Mouse (Mus musculus): ENCODE results near the gene Slc30a5. TPM values are rescaled to one million over a fixed set of nuclear protein-coding genes. Genes with fewer than 3 reads are reported as not detected.
A peak's percentile ranks its signal among the peaks of the same experiment; 100 is the strongest.

Slc30a5 gene
- polyA plus RNA-seq, 1 experiment: 23.2 TPM

DNA sequence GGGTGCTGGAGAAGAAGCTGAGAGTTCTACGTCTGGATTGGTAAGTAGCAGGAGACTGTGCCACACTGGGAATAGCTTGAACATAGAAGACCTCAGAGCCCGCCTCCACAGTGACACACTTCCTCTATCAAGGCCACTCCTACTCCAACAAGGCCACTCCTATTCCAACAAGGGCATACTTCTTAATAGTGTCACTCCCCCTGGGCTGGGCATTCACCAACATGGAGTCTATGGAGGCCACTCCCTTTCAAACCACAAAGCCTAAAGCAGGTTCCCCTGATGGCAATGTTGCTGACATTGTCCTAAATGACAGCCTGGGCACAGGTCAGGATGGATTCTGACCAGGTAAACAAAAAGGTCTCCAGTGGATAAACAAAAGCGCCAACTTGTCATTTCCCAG is 15.9 kb upstream of the Slc30a5 start:
- Histone ChIP-seq H3K4me1 (ENCODE audit: control insufficient read depth, insufficient read depth, low read length) (no peaks in the 10 kb centered on the region), H3K27ac (ENCODE audit: control insufficient read depth, insufficient read depth, low read depth, low read length, poor library complexity) (no peak overlapping the region), H3K4me3 (replicated peaks; ENCODE audit: control insufficient read depth, low read depth, low read length) (no peak overlapping the region)
- WGBS: 85% methylated on average over 3 of the region's 3 CpGs
- TF ChIP-seq CTCF (IDR thresholded peaks at IDR 0.05; ENCODE audit: control insufficient read depth, insufficient read depth, low read length) (no peak), POLR2A (IDR thresholded peaks at IDR 0.05; ENCODE audit: borderline replicate concordance, control insufficient read depth, low read depth, low read length) (no peak)

DNA sequence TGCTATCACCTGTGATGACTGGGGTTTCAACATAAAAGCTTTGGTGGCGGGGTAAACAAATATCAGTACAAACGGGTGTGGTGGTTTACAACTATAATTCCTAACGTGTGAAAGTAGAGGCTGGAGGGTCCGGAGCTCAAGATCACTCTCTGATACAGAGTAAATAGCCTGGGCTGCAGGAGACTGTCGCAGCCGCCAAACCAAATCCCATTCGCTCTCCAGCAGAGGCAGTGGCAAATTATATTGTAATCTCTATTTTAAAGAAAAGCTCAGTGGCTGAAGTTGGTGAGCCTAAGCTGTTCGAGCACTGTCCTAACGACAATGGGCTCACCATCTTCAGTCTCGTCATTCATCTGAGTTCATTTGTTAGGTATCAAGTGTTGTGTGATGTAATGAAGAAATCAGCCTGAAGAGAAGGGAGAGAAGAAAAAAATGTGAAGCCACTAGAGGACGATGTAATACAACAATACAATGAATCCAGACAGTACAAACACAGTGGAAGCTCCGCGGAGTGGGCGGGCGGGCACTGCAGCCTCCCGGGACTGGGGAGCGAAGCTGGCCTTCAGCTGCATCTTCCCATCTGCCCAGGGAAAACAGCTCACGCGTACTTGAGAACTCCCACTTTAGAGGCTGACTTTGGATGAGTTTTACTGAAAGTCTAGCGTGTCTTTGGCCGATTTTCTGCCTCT is 13.8 kb upstream of the Slc30a5 start:
- no peak overlapping the region for H3K4me3 ChIP-seq (replicated peaks; ENCODE audit: control insufficient read depth, low read depth, low read length)
- 76% methylated on average over 21 of the region's 21 CpGs for WGBS
- TF ChIP-seq CTCF (IDR thresholded peaks at IDR 0.05; ENCODE audit: control insufficient read depth, insufficient read depth, low read length) (no peak), POLR2A (IDR thresholded peaks at IDR 0.05; ENCODE audit: borderline replicate concordance, control insufficient read depth, low read depth, low read length) (no peak)
- no peaks in the 10 kb centered on the region for H3K4me1 ChIP-seq (ENCODE audit: control insufficient read depth, insufficient read depth, low read length)
- no peak overlapping the region for H3K27ac ChIP-seq (ENCODE audit: control insufficient read depth, insufficient read depth, low read depth, low read length, poor library complexity)

DNA sequence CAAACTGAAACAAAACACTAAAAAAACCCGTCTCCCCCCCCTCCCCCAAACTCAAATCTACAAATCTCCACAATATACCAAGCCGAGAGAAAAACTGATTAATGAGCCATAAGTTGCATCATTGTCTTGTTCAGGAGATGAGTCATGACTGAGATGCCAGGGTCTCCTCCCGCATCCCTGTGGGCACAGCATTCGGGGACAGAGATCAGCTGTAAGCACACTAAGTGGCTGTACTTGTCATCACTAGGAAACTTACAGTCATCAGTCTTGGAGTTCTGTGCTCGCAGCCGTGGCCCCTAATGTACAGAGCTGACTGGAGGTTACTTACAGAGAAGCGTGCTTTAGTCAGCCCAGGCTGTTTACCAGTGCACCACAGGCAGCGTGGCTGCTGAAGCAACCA is 13.0 kb upstream of the Slc30a5 start:
- TF ChIP-seq POLR2A (IDR thresholded peaks at IDR 0.05; ENCODE audit: borderline replicate concordance, control insufficient read depth, low read depth, low read length): no peak
- no peak for TF ChIP-seq CTCF (IDR thresholded peaks at IDR 0.05; ENCODE audit: control insufficient read depth, insufficient read depth, low read length)
- no peak overlapping the region for H3K4me3 ChIP-seq (replicated peaks; ENCODE audit: control insufficient read depth, low read depth, low read length)
- 72% methylated on average over 8 of the region's 8 CpGs for WGBS
- no peaks in the 10 kb centered on the region for H3K4me1 ChIP-seq (ENCODE audit: control insufficient read depth, insufficient read depth, low read length)
- no peak overlapping the region for H3K27ac ChIP-seq (ENCODE audit: control insufficient read depth, insufficient read depth, low read depth, low read length, poor library complexity)

DNA sequence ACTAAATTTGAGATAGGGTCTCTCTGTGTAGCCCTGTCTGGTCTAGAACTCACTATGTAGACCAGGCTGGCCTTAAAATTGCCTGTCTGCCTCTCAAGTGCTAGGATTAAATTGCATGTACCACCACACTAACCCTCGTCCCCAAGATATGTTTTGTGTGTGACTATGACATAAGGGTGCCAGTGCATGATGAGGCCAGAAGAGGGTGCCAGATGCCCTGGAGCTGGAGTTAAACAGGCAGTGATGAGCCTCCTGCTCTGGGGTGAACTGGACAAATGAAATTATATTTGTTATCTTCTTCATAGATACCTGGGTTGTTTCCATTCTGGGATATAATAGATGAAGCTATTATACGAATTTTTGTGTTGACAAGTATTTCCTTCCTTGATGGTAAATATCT is 10.7 kb upstream of the Slc30a5 start:
- whole genome bisulfite sequencing: 56% methylated on average over 2 of the region's 2 CpGs
- Histone ChIP-seq H3K4me1 (ENCODE audit: control insufficient read depth, insufficient read depth, low read length) (no peaks in the 10 kb centered on the region), H3K27ac (ENCODE audit: control insufficient read depth, insufficient read depth, low read depth, low read length, poor library complexity) (no peak overlapping the region), H3K4me3 (replicated peaks; ENCODE audit: control insufficient read depth, low read depth, low read length) (no peak overlapping the region)
- TF ChIP-seq CTCF (IDR thresholded peaks at IDR 0.05; ENCODE audit: control insufficient read depth, insufficient read depth, low read length): peak; percentile 48; the same call in 1 of the 2 replicates
- no peak for TF ChIP-seq POLR2A (IDR thresholded peaks at IDR 0.05; ENCODE audit: borderline replicate concordance, control insufficient read depth, low read depth, low read length)

DNA sequence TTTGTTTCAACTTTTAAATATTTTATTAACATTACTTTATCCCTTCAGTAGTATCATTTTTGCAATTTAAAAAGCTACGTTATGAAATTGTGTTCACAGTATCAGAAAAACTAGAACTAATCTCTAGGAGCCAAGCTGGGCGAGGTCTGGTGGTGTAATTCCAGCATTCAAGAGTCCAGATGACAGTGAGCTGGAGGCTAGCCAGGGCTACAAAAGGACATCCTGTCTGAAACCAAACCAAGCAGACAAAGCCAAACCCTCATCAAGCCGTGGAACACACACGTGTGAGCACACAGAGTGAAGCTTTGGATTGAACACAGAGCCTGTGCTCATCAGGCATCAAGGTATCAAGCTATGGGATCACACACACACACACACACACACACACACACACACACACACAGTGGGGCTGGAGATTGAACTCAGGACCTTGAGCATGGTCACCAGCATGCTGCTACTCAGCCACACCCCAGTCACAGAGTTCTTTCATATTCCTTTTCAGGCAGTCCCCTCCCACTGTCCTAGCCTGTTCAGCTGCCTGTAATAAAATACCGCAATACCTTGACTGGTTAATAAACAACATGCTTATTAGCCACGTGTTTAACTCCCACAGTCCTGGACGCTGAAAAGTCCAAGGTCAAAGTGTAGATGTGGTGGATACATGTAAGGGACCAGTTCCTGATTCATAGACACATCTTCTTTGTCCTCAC is 9.9 kb upstream of the Slc30a5 start:
- 36% methylated on average over 7 of the region's 7 CpGs for WGBS
- Histone ChIP-seq H3K27ac (ENCODE audit: control insufficient read depth, insufficient read depth, low read depth, low read length, poor library complexity) (no peak overlapping the region), H3K4me3 (replicated peaks; ENCODE audit: control insufficient read depth, low read depth, low read length) (no peak overlapping the region), H3K4me1 (ENCODE audit: control insufficient read depth, insufficient read depth, low read length) (no peaks in the 10 kb centered on the region)
- TF ChIP-seq POLR2A (IDR thresholded peaks at IDR 0.05; ENCODE audit: borderline replicate concordance, control insufficient read depth, low read depth, low read length) (no peak), CTCF (IDR thresholded peaks at IDR 0.05; ENCODE audit: control insufficient read depth, insufficient read depth, low read length) (no peak)

DNA sequence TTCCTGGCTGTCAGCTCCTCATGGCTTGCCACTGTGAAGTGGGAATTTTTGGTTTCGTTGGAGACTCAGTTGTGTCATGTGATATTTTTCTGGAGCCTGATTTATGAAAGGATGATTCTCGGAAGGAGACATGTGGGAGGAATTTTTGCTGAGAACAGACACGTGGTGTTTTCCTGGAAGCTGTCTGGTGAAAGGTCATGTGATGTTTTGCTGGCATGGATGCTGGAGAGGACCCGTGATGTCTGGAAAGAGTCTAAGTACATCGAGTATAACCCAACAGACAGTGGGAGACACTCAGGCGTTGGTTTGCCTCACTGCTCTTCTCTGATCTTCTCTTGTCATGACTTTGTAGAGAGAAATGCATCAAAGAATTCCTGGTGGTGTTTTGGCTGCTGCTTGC is 8.5 kb upstream of the Slc30a5 start:
- no peak for TF ChIP-seq POLR2A (IDR thresholded peaks at IDR 0.05; ENCODE audit: borderline replicate concordance, control insufficient read depth, low read depth, low read length)
- no peak for TF ChIP-seq CTCF (IDR thresholded peaks at IDR 0.05; ENCODE audit: control insufficient read depth, insufficient read depth, low read length)
- WGBS: 83% methylated on average over 6 of the region's 6 CpGs
- no peak overlapping the region for H3K4me3 ChIP-seq (replicated peaks; ENCODE audit: control insufficient read depth, low read depth, low read length)
- H3K4me1 ChIP-seq (ENCODE audit: control insufficient read depth, insufficient read depth, low read length): no peaks in the 10 kb centered on the region
- no peak overlapping the region for H3K27ac ChIP-seq (ENCODE audit: control insufficient read depth, insufficient read depth, low read depth, low read length, poor library complexity)

DNA sequence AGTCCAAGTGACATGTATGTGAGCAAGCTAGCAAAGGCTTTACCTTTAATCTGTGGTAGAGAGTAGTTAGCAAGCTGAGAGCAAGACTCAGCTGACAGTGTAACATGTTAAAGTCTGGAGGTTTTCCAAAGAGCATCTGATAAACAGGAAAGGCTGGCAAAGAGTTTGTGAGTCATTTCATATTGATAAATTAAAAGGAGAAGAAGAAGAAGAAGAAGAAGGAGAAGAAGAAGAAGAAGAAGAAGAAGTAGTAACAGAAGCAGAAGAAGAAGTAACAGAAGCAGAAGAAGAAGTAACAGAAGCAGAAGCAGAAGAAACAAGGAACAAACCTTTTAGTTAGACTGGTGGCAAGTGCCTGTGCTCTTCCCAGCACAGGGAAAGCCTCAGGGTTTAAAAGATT is 1.6 kb upstream of the Slc30a5 start:
- Histone ChIP-seq H3K4me1 (ENCODE audit: control insufficient read depth, insufficient read depth, low read length) (peaks cover 5% of the 10 kb centered on the region), H3K27ac (ENCODE audit: control insufficient read depth, insufficient read depth, low read depth, low read length, poor library complexity) (no peak overlapping the region), H3K4me3 (replicated peaks; ENCODE audit: control insufficient read depth, low read depth, low read length) (no peak overlapping the region)
- TF ChIP-seq CTCF (IDR thresholded peaks at IDR 0.05; ENCODE audit: control insufficient read depth, insufficient read depth, low read length) (no peak), POLR2A (IDR thresholded peaks at IDR 0.05; ENCODE audit: borderline replicate concordance, control insufficient read depth, low read depth, low read length) (no peak)

DNA sequence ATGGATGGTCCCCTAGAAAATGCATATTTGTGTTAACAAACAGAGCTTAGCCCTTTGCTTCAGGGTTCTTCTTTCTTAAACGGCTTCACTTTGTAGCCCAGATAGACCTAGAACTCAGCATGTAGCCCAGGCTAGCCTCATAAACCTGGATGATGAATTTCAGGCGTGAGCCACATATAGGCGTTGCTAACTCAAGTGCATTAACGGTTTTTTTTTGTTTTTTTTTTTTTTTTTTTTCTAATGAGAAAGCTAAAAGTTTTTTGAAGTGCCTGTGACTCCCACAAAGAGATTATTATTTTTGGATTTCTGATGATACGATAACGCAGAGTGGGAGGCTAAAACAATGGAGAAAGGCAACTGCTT is 394 bp upstream of the Slc30a5 start:
- WGBS: 32% methylated on average over 6 of the region's 6 CpGs
- Histone ChIP-seq H3K4me1 (ENCODE audit: control insufficient read depth, insufficient read depth, low read length) (peaks cover 5% of the 10 kb centered on the region), H3K27ac (ENCODE audit: control insufficient read depth, insufficient read depth, low read depth, low read length, poor library complexity) (no peak overlapping the region), H3K4me3 (replicated peaks; ENCODE audit: control insufficient read depth, low read depth, low read length) (peak overlapping the region; percentile 6)
- no peak for TF ChIP-seq CTCF (IDR thresholded peaks at IDR 0.05; ENCODE audit: control insufficient read depth, insufficient read depth, low read length)
- TF ChIP-seq POLR2A (IDR thresholded peaks at IDR 0.05; ENCODE audit: borderline replicate concordance, control insufficient read depth, low read depth, low read length): no peak
